ENCODE assay signal across 34 mouse cellular contexts in the genomic region with DNA sequence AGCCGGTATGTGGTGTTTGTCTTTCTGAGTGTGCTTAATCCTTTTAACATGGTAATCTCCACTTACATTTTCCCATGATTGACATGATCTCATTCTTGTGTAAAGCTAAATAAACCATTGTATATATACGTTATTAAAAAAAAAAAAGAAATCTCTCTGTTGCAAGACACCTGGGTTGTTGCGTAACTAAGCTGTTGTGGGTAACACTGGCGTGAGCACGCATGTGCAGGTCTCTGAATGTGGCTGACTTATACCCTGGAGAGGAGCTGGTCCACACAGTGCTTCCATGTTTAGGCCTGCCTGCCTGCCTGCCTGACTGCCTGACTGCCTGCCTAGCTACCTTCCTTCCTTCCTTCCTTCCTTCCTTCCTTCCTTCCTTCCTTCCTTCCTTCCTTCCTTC. TPM values are rescaled to one million over a fixed set of nuclear protein-coding genes. Genes with fewer than 3 reads are reported as not detected.
DNase-seq lines count a peak whose midpoint lies in the region; ATAC-seq and TF ChIP-seq lines count a peak whose summit lies in the region.
"Had no signal": no experiment of that assay in that cellular context is flagged by ENCODE, and none has a peak within 500 bp of the region (broad histone marks: within the 10 kb centered on the region; RNA-seq: fewer than 3 reads in every experiment).

No protein-coding gene starts in this region.

- TF ChIP-seq CTCF in intestine, postnatal 0 days (IDR thresholded peaks at IDR 0.05; ENCODE audit: low read depth), result no peak
- no peak for TF ChIP-seq CTCF in C2C12 (IDR thresholded peaks at IDR 0.05; ENCODE audit: control insufficient read depth, insufficient read depth, insufficient read length)
- no peak for TF ChIP-seq CTCF in stomach, postnatal 0 days (IDR thresholded peaks at IDR 0.05; ENCODE audit: low read depth)

- WGBS in intestine, postnatal 0 days, result 39% methylated on average over 5 of the region's 5 CpGs
- 67% methylated on average over 5 of the region's 5 CpGs for WGBS in intestine, embryonic 16.5 days
- 35% methylated on average over 5 of the region's 5 CpGs for WGBS in stomach, postnatal 0 days

- no peak overlapping the region for H3K4me2 ChIP-seq in intestine, postnatal 0 days (replicated peaks; ENCODE audit: low read depth)
- H3K4me2 ChIP-seq in intestine, embryonic 16.5 days (ENCODE audit: low read depth, low read length), result no peak overlapping the region
- no peak overlapping the region for H3K4me2 ChIP-seq in stomach, postnatal 0 days (replicated peaks; ENCODE audit: low read depth)
- H3K4me2 ChIP-seq: hindbrain, embryonic 13.5 days; kidney, embryonic 15.5 days; midbrain, embryonic 15.5 days had no signal

- no peaks in the 10 kb centered on the region for H3K4me1 ChIP-seq in intestine, postnatal 0 days (replicated peaks; ENCODE audit: control insufficient read depth, insufficient read depth, low read length)
- H3K4me1 ChIP-seq in intestine, embryonic 16.5 days (ENCODE audit: control insufficient read depth, insufficient read depth, low read length), result no peaks in the 10 kb centered on the region
- H3K4me1 ChIP-seq in stomach, postnatal 0 days (replicated peaks; ENCODE audit: control insufficient read depth, insufficient read depth), result 0 out of 2 replicates have a peak, but pooled peaks cover 3% of the 10 kb centered on the region
- H3K4me1 ChIP-seq: heart, embryonic 10.5 days; hindbrain, embryonic 13.5 days; kidney, embryonic 15.5 days; midbrain, embryonic 10.5 days; midbrain, embryonic 15.5 days had no signal

- no peaks in the 10 kb centered on the region for H3K36me3 ChIP-seq in intestine, postnatal 0 days (ENCODE audit: control insufficient read depth, insufficient read depth)
- no peaks in the 10 kb centered on the region for H3K36me3 ChIP-seq in intestine, embryonic 16.5 days (ENCODE audit: control insufficient read depth, insufficient read depth, low read length)
- no peaks in the 10 kb centered on the region for H3K36me3 ChIP-seq in C2C12 (ENCODE audit: control insufficient read depth, insufficient read depth)
- H3K36me3 ChIP-seq in stomach, postnatal 0 days (ENCODE audit: control insufficient read depth, insufficient read depth, low read length), result no peaks in the 10 kb centered on the region
- H3K36me3 ChIP-seq: forebrain, embryonic 10.5 days; heart, embryonic 10.5 days; hindbrain, embryonic 13.5 days; kidney, embryonic 15.5 days; midbrain, embryonic 10.5 days; midbrain, embryonic 15.5 days had no signal

- no peak overlapping the region for H3K27ac ChIP-seq in intestine, postnatal 0 days (ENCODE audit: low read depth, low read length)
- no peak overlapping the region for H3K27ac ChIP-seq in intestine, embryonic 16.5 days (ENCODE audit: low read length)
- no peak overlapping the region for H3K27ac ChIP-seq in stomach, postnatal 0 days (replicated peaks)
- H3K27ac ChIP-seq: forebrain, embryonic 10.5 days; heart, embryonic 10.5 days; hindbrain, embryonic 13.5 days; kidney, embryonic 15.5 days; midbrain, embryonic 10.5 days; midbrain, embryonic 15.5 days had no signal

- TF ChIP-seq EP300 in stomach, postnatal 0 days (optimal IDR thresholded peaks at IDR 0.05), result no peak

- no peak overlapping the region for H3K9ac ChIP-seq in intestine, postnatal 0 days (ENCODE audit: low read depth, low read length)
- no peak overlapping the region for H3K9ac ChIP-seq in intestine, embryonic 16.5 days (ENCODE audit: low read depth, low read length)
- no peak overlapping the region for H3K9ac ChIP-seq in stomach, postnatal 0 days (ENCODE audit: low read length)
- H3K9ac ChIP-seq: hindbrain, embryonic 13.5 days; kidney, embryonic 15.5 days; midbrain, embryonic 15.5 days had no signal

- peak; percentile 55 for DNase-seq in stomach, postnatal 0 days (ENCODE audit: low spot score)
- no peak for DNase-seq in spleen, postnatal 14 days (ENCODE audit: low spot score in 2 of 2)
- no peak for DNase-seq in frontal cortex, postnatal 36 days (ENCODE audit: low spot score in 2 of 2)
- DNase-seq: adrenal gland, adult 2 months; adrenal gland, postnatal 36 days; cerebellum, adult 18-20 months; cerebellum, postnatal 10 days; heart, postnatal 4 days; kidney, adult 11 months; kidney, postnatal 25 days; layer of hippocampus, postnatal 36 days; lung, postnatal 10 days; right cerebral cortex, postnatal 25 days; thymus, adult 2 months; thymus, postnatal 36 days had no signal

- H3K79me3 ChIP-seq in C2C12 (ENCODE audit: low read depth), result no peaks in the 10 kb centered on the region

- H3ac ChIP-seq in C2C12 (ENCODE audit: control insufficient read depth, insufficient read length, low read depth), result no peak overlapping the region

- no peak overlapping the region for H3K4me3 ChIP-seq in intestine, postnatal 0 days (ENCODE audit: low read depth, low read length)
- no peak overlapping the region for H3K4me3 ChIP-seq in intestine, embryonic 16.5 days (ENCODE audit: low read length)
- H3K4me3 ChIP-seq in C2C12 (ENCODE audit: insufficient read depth, poor library complexity, severe bottlenecking), result no peak overlapping the region
- no peak overlapping the region for H3K4me3 ChIP-seq in stomach, postnatal 0 days (ENCODE audit: low read depth, low read length)
- H3K4me3 ChIP-seq: forebrain, embryonic 10.5 days; heart, embryonic 10.5 days; hindbrain, embryonic 13.5 days; kidney, embryonic 15.5 days; midbrain, embryonic 10.5 days; midbrain, embryonic 15.5 days had no signal

- no peaks in the 10 kb centered on the region for H3K9me3 ChIP-seq in intestine, postnatal 0 days (ENCODE audit: control insufficient read depth)
- no peaks in the 10 kb centered on the region for H3K9me3 ChIP-seq in intestine, embryonic 16.5 days (ENCODE audit: control insufficient read depth, low read length)
- H3K9me3 ChIP-seq in stomach, postnatal 0 days (ENCODE audit: control insufficient read depth, low read length), result no peaks in the 10 kb centered on the region
- H3K9me3 ChIP-seq: forebrain, embryonic 10.5 days; heart, embryonic 10.5 days; hindbrain, embryonic 13.5 days; kidney, embryonic 15.5 days; midbrain, embryonic 10.5 days; midbrain, embryonic 15.5 days had no signal

- 0 out of 2 replicates have a peak, but pooled peaks have one; percentile 53 for ATAC-seq in intestine, postnatal 0 days
- no peak for ATAC-seq in intestine, embryonic 16.5 days
- peak; percentile 96 for ATAC-seq in granulocyte monocyte progenitor cell, adult 5-6 weeks (replicated peaks; ENCODE audit: poor library complexity, severe bottlenecking)
- ATAC-seq in stomach, postnatal 0 days (ENCODE audit: low FRiP score, low TSS enrichment), result peak; percentile 90
- ATAC-seq: activated CD4-positive, CD25-positive, alpha-beta regulatory T cell, adult 4 months; forebrain, embryonic 16.5 days; midbrain, embryonic 15.5 days had no signal

- H3K79me2 ChIP-seq in C2C12 (ENCODE audit: control insufficient read depth, insufficient read depth), result no peaks in the 10 kb centered on the region

- no peaks in the 10 kb centered on the region for H3K27me3 ChIP-seq in intestine, postnatal 0 days (replicated peaks; ENCODE audit: control insufficient read depth, insufficient read depth, low read length)
- no peaks in the 10 kb centered on the region for H3K27me3 ChIP-seq in intestine, embryonic 16.5 days (replicated peaks; ENCODE audit: control insufficient read depth, insufficient read depth, low read length)
- no peaks in the 10 kb centered on the region for H3K27me3 ChIP-seq in C2C12 (ENCODE audit: control insufficient read depth, insufficient read depth, insufficient read length)
- no peaks in the 10 kb centered on the region for H3K27me3 ChIP-seq in stomach, postnatal 0 days (ENCODE audit: control insufficient read depth, insufficient read depth, low read length)
- H3K27me3 ChIP-seq: hindbrain, embryonic 13.5 days; kidney, embryonic 15.5 days; midbrain, embryonic 15.5 days had no signal

TF ChIP-seq in C2C12, 6 proteins besides CTCF, POLR2A, EP300 and RAD21:
- TF ChIP-seq CEBPB (IDR thresholded peaks at IDR 0.05; ENCODE audit: low read depth) (peak; percentile 87), FOSL1 (IDR thresholded peaks at IDR 0.05; ENCODE audit: insufficient read depth, low read length, poor library complexity, severe bottlenecking) (no peak), MAX (IDR thresholded peaks at IDR 0.05) (no peak), MYOG (IDR thresholded peaks at IDR 0.05; ENCODE audit: control insufficient read depth, extremely low read depth, insufficient read length) (no peak)
TF ChIP-seq in C2C12: peak in this region for 1.

RNA-seq across cellular contexts. Expression of a gene that starts 24.0 kb away (rescaled TPM):
- polyA plus RNA-seq in intestine, postnatal 0 days (2015; fragmentation: Nextera tagmentation; extraction: Ambion mirVana), result not detected in 2 replicates
- not detected in 2 replicates for polyA plus RNA-seq in intestine, embryonic 16.5 days (2015; fragmentation: Nextera tagmentation; extraction: Ambion mirVana)
- 0.01 TPM for polyA plus RNA-seq in C2C12 (2012; fragmentation: generic; extraction: Trizol)
- total RNA-seq in granulocyte monocyte progenitor cell, adult 5-6 weeks (2014; fragmentation: Nextera tagmentation), result 2.2 TPM in 1 of 2 replicates, not detected in the other
- 2.8 and 4.7 TPM in 2 replicates for total RNA-seq in granulocyte monocyte progenitor cell, adult 5-6 weeks (2017)
- polyA plus RNA-seq in stomach, postnatal 0 days (2015; fragmentation: Nextera tagmentation; extraction: Ambion mirVana), result 0.49 and 0.50 TPM in 2 replicates
- total RNA-seq: adrenal gland, adult 2 months; adrenal gland, postnatal 36 days; gastrocnemius, adult 8-10 months; heart, postnatal 4 days; layer of hippocampus, postnatal 36 days; liver, adult 2 months; neutrophil, adult 5-6 weeks had no signal
- polyA plus RNA-seq: activated CD4-positive, CD25-positive, alpha-beta regulatory T cell, adult 4 months; brain, embryonic 14.5 days; cortical plate, adult 2 months; forebrain, embryonic 10.5 days; forebrain, embryonic 16.5 days; heart, embryonic 10.5 days; kidney, embryonic 15.5 days; limb, embryonic 11.5 days; liver, adult 2 months; midbrain, embryonic 10.5 days; midbrain, embryonic 15.5 days; neural tube, embryonic 11.5 days had no signal

RNA-seq across cellular contexts. Expression of a gene that starts 51.1 kb away (rescaled TPM):
- polyA plus RNA-seq in intestine, postnatal 0 days (2015; fragmentation: Nextera tagmentation; extraction: Ambion mirVana), result 5.4 and 6.4 TPM in 2 replicates
- polyA plus RNA-seq in intestine, embryonic 16.5 days (2015; fragmentation: Nextera tagmentation; extraction: Ambion mirVana), result 3.6 and 4.3 TPM in 2 replicates
- polyA plus RNA-seq in C2C12 (2012; fragmentation: generic; extraction: Trizol), result 0.01 TPM
- total RNA-seq in granulocyte monocyte progenitor cell, adult 5-6 weeks (2014; fragmentation: Nextera tagmentation), result 5.2 and 5.4 TPM in 2 replicates
- total RNA-seq in granulocyte monocyte progenitor cell, adult 5-6 weeks (2017), result 4.2 and 6.3 TPM in 2 replicates
- 3.8 and 3.9 TPM in 2 replicates for polyA plus RNA-seq in stomach, postnatal 0 days (2015; fragmentation: Nextera tagmentation; extraction: Ambion mirVana)

RNA-seq across cellular contexts. Expression of a gene that starts 51.2 kb away (rescaled TPM):
- polyA plus RNA-seq in intestine, postnatal 0 days (2015; fragmentation: Nextera tagmentation; extraction: Ambion mirVana), result 10.9 and 11.5 TPM in 2 replicates
- 4.5 and 4.6 TPM in 2 replicates for polyA plus RNA-seq in intestine, embryonic 16.5 days (2015; fragmentation: Nextera tagmentation; extraction: Ambion mirVana)
- 0.12 TPM for polyA plus RNA-seq in C2C12 (2012; fragmentation: generic; extraction: Trizol)
- 8.5 and 9.6 TPM in 2 replicates for total RNA-seq in granulocyte monocyte progenitor cell, adult 5-6 weeks (2014; fragmentation: Nextera tagmentation)
- 8.7 and 11.8 TPM in 2 replicates for total RNA-seq in granulocyte monocyte progenitor cell, adult 5-6 weeks (2017)
- polyA plus RNA-seq in stomach, postnatal 0 days (2015; fragmentation: Nextera tagmentation; extraction: Ambion mirVana), result 4.1 and 4.7 TPM in 2 replicates

RNA-seq across cellular contexts. Expression of a gene that starts 56.3 kb away (rescaled TPM):
- polyA plus RNA-seq in intestine, postnatal 0 days (2015; fragmentation: Nextera tagmentation; extraction: Ambion mirVana), result 3.9 and 4.7 TPM in 2 replicates
- 20.7 and 22.0 TPM in 2 replicates for polyA plus RNA-seq in intestine, embryonic 16.5 days (2015; fragmentation: Nextera tagmentation; extraction: Ambion mirVana)
- polyA plus RNA-seq in C2C12 (2012; fragmentation: generic; extraction: Trizol), result 6.8 TPM
- total RNA-seq in granulocyte monocyte progenitor cell, adult 5-6 weeks (2014; fragmentation: Nextera tagmentation), result 35.3 and 35.8 TPM in 2 replicates
- 22.7 and 27.7 TPM in 2 replicates for total RNA-seq in granulocyte monocyte progenitor cell, adult 5-6 weeks (2017)
- 13.7 and 14.8 TPM in 2 replicates for polyA plus RNA-seq in stomach, postnatal 0 days (2015; fragmentation: Nextera tagmentation; extraction: Ambion mirVana)
